Mouse (Mus musculus): ENCODE measurements around the gene Cnot9. TPM values are rescaled to one million over a fixed set of nuclear protein-coding genes. Genes with fewer than 3 reads are reported as not detected.

Gene Cnot9
- total RNA-seq, 2 experiments from 2014 or later: 65.5 to 122 TPM

Other genes with a start within 250 kb of the Cnot9 start
- gene Gpbar1, start 227.5 kb upstream of the Cnot9 start, total RNA-seq (2014; fragmentation: Nextera tagmentation): 1.0 TPM in 1 of 2 replicates, not detected in the other
- gene Gpbar1, start 227.5 kb upstream of the Cnot9 start, total RNA-seq (2017): not detected in 2 replicates
- 78.9 and 90.5 TPM in 2 replicates for gene Aamp, start 221.3 kb upstream of the Cnot9 start, total RNA-seq (2014; fragmentation: Nextera tagmentation)
- gene Aamp, start 221.3 kb upstream of the Cnot9 start, total RNA-seq (2017): 84.4 and 95.3 TPM in 2 replicates
- 22.4 and 50.1 TPM in 2 replicates for gene Pnkd, start 221.1 kb upstream of the Cnot9 start, total RNA-seq (2014; fragmentation: Nextera tagmentation)
- 14.1 and 22.8 TPM in 2 replicates for gene Pnkd, start 221.1 kb upstream of the Cnot9 start, total RNA-seq (2017)
- gene Tmbim1, start 200.4 kb upstream of the Cnot9 start, total RNA-seq (2014; fragmentation: Nextera tagmentation): 10.1 and 16.8 TPM in 2 replicates
- 13.6 and 13.9 TPM in 2 replicates for gene Tmbim1, start 200.4 kb upstream of the Cnot9 start, total RNA-seq (2017)
- gene Catip, start 143.9 kb upstream of the Cnot9 start, total RNA-seq (2014; fragmentation: Nextera tagmentation): not detected in 2 replicates
- not detected in 2 replicates for gene Catip, start 143.9 kb upstream of the Cnot9 start, total RNA-seq (2017)
- gene Slc11a1, start 130.9 kb upstream of the Cnot9 start, total RNA-seq (2014; fragmentation: Nextera tagmentation): not detected in 2 replicates
- 0.42 TPM in 1 of 2 replicates, not detected in the other for gene Slc11a1, start 130.9 kb upstream of the Cnot9 start, total RNA-seq (2017)
- 84.0 and 87.0 TPM in 2 replicates for gene Ctdsp1, start 114.5 kb upstream of the Cnot9 start, total RNA-seq (2014; fragmentation: Nextera tagmentation)
- gene Ctdsp1, start 114.5 kb upstream of the Cnot9 start, total RNA-seq (2017): 19.5 and 26.8 TPM in 2 replicates
- gene Vil1, start 96.7 kb upstream of the Cnot9 start, total RNA-seq (2014; fragmentation: Nextera tagmentation): not detected in 2 replicates
- not detected in 2 replicates for gene Vil1, start 96.7 kb upstream of the Cnot9 start, total RNA-seq (2017)
- not detected in 2 replicates for gene Plcd4, start 36.8 kb downstream of the Cnot9 start, total RNA-seq (2014; fragmentation: Nextera tagmentation)
- gene Plcd4, start 36.8 kb downstream of the Cnot9 start, total RNA-seq (2017): 0.33 TPM in 1 of 2 replicates, not detected in the other
- gene Usp37, start 38.2 kb downstream of the Cnot9 start, total RNA-seq (2014; fragmentation: Nextera tagmentation): 31.1 and 40.1 TPM in 2 replicates
- gene Usp37, start 38.2 kb downstream of the Cnot9 start, total RNA-seq (2017): 39.9 and 70.7 TPM in 2 replicates
- 26.5 and 29.8 TPM in 2 replicates for gene Zfp142, start 82.2 kb downstream of the Cnot9 start, total RNA-seq (2014; fragmentation: Nextera tagmentation)
- gene Zfp142, start 82.2 kb downstream of the Cnot9 start, total RNA-seq (2017): 12.3 and 13.8 TPM in 2 replicates
- 27.8 and 29.7 TPM in 2 replicates for gene Bcs1l, start 82.2 kb downstream of the Cnot9 start, total RNA-seq (2014; fragmentation: Nextera tagmentation)
- gene Bcs1l, start 82.2 kb downstream of the Cnot9 start, total RNA-seq (2017): 14.4 and 21.1 TPM in 2 replicates
- gene Rnf25, start 95.3 kb downstream of the Cnot9 start, total RNA-seq (2014; fragmentation: Nextera tagmentation): 38.6 and 49.9 TPM in 2 replicates
- gene Rnf25, start 95.3 kb downstream of the Cnot9 start, total RNA-seq (2017): 22.7 and 26.5 TPM in 2 replicates
- gene Stk36, start 95.4 kb downstream of the Cnot9 start, total RNA-seq (2014; fragmentation: Nextera tagmentation): 0.20 and 0.82 TPM in 2 replicates
- gene Stk36, start 95.4 kb downstream of the Cnot9 start, total RNA-seq (2017): not detected in 2 replicates
- 46.8 and 55.5 TPM in 2 replicates for gene Ttll4, start 155.7 kb downstream of the Cnot9 start, total RNA-seq (2014; fragmentation: Nextera tagmentation)
- gene Ttll4, start 155.7 kb downstream of the Cnot9 start, total RNA-seq (2017): 19.8 and 38.2 TPM in 2 replicates
- gene Cyp27a1, start 207.5 kb downstream of the Cnot9 start, total RNA-seq (2014; fragmentation: Nextera tagmentation): 2.0 TPM in 1 of 2 replicates, not detected in the other
- gene Cyp27a1, start 207.5 kb downstream of the Cnot9 start, total RNA-seq (2017): 1.9 TPM in 1 of 2 replicates, not detected in the other
- gene Prkag3, start 243.2 kb downstream of the Cnot9 start, total RNA-seq (2014; fragmentation: Nextera tagmentation): not detected in 2 replicates
- gene Prkag3, start 243.2 kb downstream of the Cnot9 start, total RNA-seq (2017): not detected in 2 replicates